Mouse (Mus musculus) G1E-ER4 (cell line): ENCODE results near the gene Tmem229b. TPM values are rescaled to one million over a fixed set of nuclear protein-coding genes. Genes with fewer than 3 reads are reported as not detected.

ENCODE experiments used
- GATA1 ChIP-seq: IDR thresholded peaks from one replicate; pipeline ENCODE4 v1.8.0; 2012; ENCODE audit warnings: low read length, inconsistent platforms
- polyA plus RNA-seq: library from polyadenylated mRNA; stranded (reverse); fragments of >175 nt; gene quantifications from 2 replicates; pipeline ENCODE4 v1.2.3, GENCODE M21; 2012

Tmem229b gene
- polyA plus RNA-seq, 1 experiment = 5.3 TPM

DNA sequence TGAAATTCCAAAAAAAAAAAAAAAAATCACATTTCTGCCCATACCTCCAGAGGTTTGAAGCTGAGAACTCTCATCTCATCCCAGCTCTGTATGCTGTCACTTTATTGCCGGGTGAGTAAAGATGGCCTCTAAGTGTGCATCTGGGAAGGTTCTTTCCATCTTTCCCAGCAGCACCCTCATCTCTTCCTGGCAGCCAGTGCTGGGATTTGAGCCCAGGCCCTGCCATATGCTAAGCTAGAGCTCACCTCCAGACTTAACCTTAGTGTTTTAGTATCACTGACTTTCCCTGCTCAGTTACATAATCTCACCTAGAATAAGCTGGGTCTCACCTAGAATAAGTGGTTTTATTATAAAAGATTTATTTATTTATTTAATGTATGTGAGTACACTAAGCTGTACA, 14.5 kb upstream of the Tmem229b start:
- no peak for TF ChIP-seq GATA1

DNA sequence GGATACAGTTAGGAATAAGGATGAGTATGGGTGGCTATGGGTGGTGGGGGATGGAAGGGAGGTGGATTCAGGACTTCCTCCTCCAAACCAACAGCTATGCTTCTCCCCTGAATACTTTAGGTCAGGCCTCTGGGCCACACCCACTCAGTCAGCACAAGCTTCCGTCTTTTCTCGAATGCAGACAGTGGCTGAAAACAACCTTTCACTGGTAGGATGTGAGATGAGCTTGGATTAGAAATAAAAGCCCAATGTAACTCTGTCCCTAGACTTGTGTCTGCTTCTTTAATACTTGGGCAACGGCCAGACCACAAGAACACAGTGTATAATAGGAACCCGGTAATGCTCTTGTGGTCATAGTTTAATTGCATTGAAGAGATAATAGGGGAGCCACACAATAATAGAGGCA, 10.6 kb upstream of the Tmem229b start:
- no peak for TF ChIP-seq GATA1

DNA sequence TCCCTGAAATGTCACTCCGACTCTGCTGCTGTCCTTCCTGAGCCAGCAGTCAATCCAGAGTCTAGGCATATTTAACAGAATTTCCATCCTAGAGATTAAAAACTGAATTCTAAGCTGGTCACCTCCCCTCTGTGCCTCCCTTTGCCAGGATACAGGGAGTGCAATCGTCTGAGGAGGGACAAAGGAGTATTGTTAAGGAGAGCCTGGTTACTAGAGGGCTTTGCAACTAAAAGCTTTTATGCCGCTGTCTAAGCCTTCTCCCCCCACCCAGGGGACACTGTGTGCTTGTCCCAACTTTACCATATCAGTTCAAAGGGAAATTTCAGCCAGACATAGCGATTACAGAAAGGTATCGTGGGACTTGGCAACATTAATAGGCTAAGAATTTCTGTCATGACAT, 8.7 kb upstream of the Tmem229b start:
- TF ChIP-seq GATA1 = no peak

DNA sequence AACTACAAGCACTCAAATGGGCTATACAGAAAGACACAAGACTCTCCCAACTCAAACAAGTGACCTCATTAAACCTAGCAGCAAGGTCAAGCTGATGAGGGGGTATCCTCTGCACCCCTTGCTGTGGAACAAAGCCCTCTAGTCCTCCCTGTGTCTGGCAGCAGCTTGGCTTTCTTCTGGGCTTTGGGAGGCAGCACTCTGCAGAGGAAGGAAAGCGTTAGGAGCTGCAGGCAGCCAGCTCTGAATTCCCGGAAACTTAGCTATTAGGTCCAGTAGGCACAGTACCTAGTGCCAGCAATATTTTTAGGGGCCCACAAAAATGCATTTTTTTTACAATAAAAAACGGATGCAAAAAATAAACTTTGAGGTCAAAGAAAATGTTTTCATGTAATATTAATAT, 3.1 kb upstream of the Tmem229b start:
- no peak for TF ChIP-seq GATA1

DNA sequence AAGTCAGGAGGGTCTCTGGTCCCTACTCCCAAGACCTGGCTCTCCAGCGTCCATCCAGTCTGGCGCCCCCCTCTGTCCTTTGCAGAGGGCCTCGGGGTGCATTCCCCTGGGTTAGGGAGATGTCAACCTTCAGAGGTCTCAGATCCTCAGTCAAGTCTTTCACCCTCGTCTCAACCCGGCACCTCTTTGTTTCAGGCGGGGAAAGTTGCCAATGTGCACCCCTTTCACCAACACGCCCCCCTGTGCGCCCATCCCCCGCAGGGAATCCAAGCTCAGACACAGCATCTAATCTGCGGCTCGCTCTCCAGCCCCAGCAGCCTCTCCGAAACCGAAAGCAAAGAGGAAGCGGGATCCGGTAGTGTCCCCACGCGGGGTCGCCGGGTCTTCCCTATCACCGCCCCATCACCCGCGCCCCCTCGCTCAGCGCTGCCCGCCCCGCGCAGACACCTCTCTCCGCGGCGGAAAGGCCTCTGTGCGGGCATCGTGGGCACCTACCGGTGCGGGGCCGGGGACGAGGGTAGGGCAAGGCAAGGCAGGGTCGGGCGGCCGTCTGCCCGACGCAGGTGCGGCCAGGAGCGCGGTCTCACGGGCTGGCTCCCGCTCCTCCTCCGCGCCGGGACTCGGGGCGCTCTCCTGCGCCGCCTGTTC, 825 bp downstream of the Tmem229b start:
- no peak for TF ChIP-seq GATA1

DNA sequence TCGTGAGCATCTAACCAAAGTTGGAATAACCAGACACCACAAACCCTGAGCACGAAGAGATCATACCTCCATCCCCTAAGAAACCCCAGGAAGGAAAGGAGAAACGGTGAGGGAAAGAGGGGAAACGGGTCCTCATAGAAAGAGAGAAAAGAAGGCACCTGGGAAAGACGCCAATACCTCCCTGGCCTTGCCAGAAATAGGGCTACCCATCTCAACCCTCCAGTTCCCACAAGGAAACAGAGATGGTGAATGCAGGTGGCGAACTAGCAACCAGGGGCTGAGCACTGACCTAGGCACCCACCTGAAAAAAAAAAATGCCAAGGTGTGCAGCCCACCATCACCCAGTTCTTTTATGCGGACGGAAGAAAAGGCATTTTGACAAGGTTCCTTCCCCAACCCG, 1.4 kb downstream of the Tmem229b start:
- TF ChIP-seq GATA1 = no peak

DNA sequence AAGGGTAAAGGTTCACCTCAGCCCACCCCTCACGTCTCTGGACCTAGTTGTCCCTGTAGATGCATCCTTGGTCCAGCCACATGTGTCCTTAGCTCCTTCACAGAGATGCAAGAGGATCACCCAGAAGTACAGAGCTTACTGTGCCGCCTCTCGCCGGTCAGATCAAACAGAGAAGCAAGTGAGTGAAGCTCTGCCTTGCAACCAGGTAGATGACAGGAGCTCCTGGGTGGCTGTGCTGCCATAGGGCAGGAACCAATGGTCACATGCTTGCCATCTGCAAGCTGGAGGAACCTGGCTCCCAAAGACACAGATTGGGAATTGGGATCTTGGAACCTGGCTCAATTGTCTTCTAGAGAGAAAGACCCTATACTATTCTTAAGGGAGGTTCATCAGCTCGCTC, 2.0 kb downstream of the Tmem229b start:
- no peak for TF ChIP-seq GATA1

DNA sequence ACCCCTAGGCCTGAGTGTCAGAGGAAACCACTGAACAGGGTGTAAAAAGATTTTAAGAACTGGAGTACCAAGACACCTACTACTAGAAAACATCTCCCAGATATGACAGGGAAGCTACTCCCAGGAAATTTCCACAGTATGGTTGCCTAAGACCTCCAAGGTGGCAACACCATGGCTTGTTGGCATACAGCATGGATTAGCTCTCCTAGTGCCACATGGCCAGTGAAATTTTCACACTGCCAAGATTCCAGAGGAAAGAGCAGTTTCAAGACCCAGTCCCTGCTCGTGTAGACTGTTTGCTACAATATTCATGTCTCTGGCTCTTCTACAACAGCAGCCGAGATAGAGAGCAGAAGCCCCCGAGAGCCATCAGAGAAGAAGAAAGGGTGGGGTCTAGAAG, 4.4 kb downstream of the Tmem229b start:
- no peak for TF ChIP-seq GATA1

DNA sequence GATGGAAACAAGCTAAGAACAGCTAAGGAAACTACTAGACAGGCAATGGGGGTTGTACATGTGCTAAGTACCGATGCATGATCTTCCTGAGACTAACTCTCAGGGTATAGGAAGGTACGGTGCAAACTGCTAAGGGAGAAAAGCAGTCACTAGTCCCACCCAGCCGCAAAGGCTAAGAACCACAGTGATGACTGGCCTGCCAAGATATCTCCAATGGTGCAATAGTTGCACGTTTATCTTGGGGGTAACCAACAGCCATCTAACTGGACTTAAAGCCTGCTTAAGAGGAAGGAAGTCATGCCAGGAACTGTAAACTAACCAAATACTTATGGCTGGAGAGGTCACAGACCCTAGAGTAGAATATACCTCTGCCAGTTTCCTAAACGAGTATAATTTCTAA, 5.0 kb downstream of the Tmem229b start:
- TF ChIP-seq GATA1 = no peak

DNA sequence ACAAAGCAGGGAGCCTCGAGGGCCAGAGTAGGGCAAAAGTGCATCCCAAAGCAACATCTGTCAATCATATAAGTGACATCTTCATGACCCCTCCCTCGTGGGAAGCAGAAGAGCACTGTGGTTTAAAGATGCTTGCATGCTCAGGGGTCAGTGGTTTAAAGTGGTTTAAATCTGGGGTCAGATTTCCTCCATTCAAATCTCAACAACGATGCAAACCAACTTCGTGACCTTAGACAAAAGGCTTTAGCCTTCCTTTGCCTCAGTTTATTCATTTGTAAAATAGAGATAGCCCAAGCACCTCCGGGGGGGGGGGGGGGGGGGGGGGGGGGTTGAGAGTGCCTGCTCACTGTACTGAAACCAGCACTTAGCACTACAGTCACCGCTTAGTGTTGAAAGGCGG, 10.7 kb downstream of the Tmem229b start:
- no peak for TF ChIP-seq GATA1

DNA sequence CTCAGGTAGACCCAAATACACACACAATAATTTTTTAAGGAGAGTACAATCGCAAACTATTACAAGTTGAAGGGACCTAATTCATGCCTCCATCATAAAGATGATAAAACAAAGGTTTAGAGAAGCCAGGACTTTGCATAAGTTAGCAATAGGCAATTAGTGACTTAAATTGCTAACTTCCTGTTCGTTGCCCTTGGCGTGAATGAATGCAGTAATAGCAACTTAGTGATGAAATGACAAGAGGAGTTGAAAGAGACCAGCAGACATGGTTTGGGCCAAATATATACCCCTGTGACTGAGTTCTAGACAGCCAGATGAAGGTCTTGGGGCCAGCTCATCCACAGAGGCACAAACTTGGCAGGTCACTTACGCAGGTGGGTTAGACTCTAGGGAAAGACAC, 11.2 kb downstream of the Tmem229b start:
- TF ChIP-seq GATA1 = no peak

DNA sequence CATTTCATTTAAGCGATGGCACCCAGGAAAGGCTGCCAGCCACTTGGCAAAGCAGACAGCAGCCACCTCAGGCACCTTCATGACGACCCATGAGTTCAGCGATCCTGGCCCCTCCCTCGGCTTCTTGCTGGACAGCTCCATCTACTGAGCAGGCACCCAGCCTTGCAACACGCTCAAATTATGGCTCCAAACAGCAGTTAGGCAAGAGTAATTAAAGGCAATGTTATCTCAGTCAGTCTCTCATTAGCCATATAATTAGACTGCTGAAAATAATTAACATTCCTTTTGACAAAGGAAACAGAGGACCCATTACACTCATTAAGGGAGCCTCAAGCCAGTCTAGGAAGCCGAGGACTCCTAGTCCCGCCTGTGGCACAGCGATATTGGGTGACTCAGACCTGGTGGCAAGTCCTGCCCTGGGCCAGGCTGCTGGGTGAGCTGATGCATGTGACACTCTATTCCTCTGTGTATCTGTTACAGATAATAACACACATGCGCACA, 19.8 kb downstream of the Tmem229b start:
- TF ChIP-seq GATA1 = no peak

DNA sequence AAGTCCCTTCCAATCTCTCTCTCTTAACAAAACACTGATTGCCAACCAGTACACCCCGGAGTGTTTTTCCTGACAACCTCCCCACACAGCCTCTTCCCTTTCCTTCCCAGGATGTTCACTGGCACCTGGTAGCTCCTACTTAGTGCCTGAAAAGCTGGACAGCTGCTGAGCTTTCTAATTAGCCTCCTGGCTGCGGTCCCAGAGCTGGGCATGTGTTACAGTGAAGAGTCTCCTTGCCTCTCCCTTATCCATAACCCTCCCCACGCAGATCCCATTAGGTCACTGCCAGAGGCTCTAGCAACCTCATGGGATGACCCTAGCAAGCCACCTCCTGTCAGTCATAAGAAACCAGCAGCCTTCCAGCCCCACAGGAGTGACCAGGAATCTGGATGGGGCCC, 23.4 kb downstream of the Tmem229b start:
- no peak for TF ChIP-seq GATA1

DNA sequence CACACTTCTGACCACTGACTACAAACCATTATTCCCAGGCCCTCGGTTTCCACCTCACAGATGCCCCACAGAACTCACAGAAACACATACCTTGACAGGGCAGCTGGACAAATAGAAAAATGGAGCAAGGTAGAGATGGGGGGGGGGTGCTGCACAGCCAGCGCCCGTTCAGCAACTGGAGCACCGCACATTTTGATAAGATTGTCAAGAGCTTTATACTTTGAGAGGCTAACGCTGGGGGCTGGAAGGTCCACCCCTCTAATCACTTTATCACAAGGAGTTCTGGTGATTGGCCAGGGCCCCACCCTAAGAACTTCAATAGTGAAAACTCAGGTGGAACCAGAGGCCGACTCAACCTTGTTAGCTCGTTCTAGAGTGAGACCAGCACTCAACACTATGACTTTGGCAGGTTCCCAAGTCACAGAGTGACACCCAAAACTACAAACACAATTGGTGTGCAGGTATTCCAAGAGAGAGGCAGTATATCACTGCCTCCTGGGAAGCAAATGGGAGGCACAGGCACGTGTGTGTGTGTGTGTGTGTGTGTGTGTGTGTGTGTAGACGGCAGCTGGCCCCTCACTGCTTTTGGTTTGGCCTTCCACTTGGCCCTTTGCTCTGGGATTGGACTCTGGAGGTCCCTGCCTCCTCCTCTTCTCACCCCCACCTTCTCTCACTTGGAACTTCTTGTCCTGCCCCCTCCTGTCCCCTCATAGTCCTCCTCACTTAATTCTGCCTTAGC, 24.0 kb downstream of the Tmem229b start:
- TF ChIP-seq GATA1 = no peak

DNA sequence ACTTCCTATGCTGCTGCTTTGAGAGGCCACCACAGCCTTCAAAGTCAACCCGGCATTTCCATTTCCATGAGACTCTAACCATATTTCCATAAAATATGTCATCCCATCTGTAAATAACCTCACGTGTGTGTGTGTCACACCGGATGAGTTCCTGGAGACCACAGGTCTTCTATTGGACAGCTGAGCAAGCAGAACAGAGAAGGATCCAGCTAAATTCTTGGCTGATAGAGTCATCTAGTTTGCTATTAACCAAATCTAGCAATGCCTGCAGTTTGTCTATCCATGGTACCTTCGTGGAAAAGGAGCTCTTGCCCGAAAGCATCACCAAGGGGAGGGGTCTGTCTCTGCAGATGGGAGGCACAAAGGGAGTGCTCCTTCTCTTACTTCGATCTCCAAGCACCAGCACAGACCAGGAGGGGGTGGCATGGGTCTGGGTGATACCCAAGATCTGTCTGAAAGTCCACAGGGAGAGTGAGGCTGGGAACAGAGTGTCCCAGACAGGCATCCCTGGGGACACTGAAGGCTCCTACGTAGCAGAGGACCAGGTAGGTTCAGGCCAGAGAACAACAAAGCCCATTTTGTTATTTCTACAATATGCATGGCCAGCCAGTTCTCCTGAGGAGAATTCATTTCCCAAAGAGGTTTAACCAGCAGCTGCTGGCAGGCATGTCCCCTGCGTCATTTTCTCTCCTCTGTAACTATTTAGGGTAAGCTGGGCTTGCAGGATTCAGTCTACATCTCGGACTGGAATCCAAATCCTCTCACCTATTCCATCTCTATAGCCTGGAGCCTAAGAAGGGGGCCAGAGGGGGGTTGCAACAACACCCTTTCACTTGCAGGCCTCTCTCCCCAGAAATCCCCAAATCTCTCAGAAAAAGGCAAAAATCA, 25.2 kb downstream of the Tmem229b start:
- no peak for TF ChIP-seq GATA1

DNA sequence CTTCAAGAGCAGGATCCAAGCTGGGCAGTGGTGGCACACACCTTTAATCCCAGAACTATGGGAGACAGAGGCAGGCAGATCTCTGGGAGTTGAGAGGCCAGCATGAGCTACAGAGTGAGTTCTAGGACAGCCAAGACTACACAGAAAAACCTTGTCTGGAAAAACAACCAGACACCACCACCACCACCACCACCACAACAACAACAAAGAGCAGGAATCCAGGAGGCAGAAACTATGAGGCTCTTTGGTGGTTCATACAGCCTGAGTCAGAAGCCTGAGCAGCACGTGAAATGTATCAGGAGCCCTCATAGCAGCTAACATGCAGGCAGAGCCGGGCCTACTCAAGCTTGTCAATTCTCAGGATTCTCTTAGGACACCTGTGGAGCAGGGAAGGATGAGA, 26.3 kb downstream of the Tmem229b start:
- TF ChIP-seq GATA1 = no peak
